Mouse (Mus musculus) yolk sac, embryonic 10.5 days (tissue): ENCODE measurements around the gene Htr5a.
A peak's percentile ranks its signal among the peaks of the same experiment; 100 is the strongest.

Source experiments
- DNase-seq: peaks from one replicate; pipeline ENCODE4 v3.0.0-alpha.2; 2017; ENCODE audit warnings: low spot score

Gene Htr5a

GRCm38 (mm10) chr5:27841701-27842295, at the start of gene Htr5a:
TSS of gene Htr5a (plus strand) at chr5:27842149.
- peak; percentile 44 for DNase-seq

GRCm38 (mm10) chr5:27792173-27792470, 49.8 kb upstream of the Htr5a start:
- no peak for DNase-seq

GRCm38 (mm10) chr5:27792531-27793205, 49.3 kb upstream of the Htr5a start:
- DNase-seq: no peak

- DNase-seq: peak; percentile 23
Observed at GRCm38 (mm10) chr5:27793923-27794322, 48.0 kb upstream of the Htr5a start.

- DNase-seq: no peak
Observed at GRCm38 (mm10) chr5:27814282-27814681, 27.7 kb upstream of the Htr5a start.

- no peak for DNase-seq
Observed at GRCm38 (mm10) chr5:27818840-27819672, 22.9 kb upstream of the Htr5a start.

- DNase-seq: no peak
Observed at GRCm38 (mm10) chr5:27821161-27821560, 20.8 kb upstream of the Htr5a start.

- DNase-seq: no peak
Observed at GRCm38 (mm10) chr5:27827971-27828370, 14.0 kb upstream of the Htr5a start.

GRCm38 (mm10) chr5:27835096-27835495, 6.9 kb upstream of the Htr5a start:
- no peak for DNase-seq

- no peak for DNase-seq
Observed at GRCm38 (mm10) chr5:27838061-27838460, 3.9 kb upstream of the Htr5a start.

- no peak for DNase-seq
Observed at GRCm38 (mm10) chr5:27842671-27843320, 847 bp downstream of the Htr5a start.

- no peak for DNase-seq
Observed at GRCm38 (mm10) chr5:27846979-27847378, 5.0 kb downstream of the Htr5a start.

- DNase-seq: no peak
Observed at GRCm38 (mm10) chr5:27854290-27854689, 12.3 kb downstream of the Htr5a start.

- DNase-seq: no peak
Observed at GRCm38 (mm10) chr5:27855726-27856125, 13.8 kb downstream of the Htr5a start.

- DNase-seq: no peak
Observed at GRCm38 (mm10) chr5:27873240-27874082, 31.5 kb downstream of the Htr5a start.

GRCm38 (mm10) chr5:27874211-27874610, 32.3 kb downstream of the Htr5a start:
- DNase-seq: no peak

GRCm38 (mm10) chr5:27875341-27876105, 33.6 kb downstream of the Htr5a start:
- no peak for DNase-seq

GRCm38 (mm10) chr5:27878356-27878755, 36.4 kb downstream of the Htr5a start:
- no peak for DNase-seq

- DNase-seq: no peak
Observed at GRCm38 (mm10) chr5:27879726-27880125, 37.8 kb downstream of the Htr5a start.

- no peak for DNase-seq
Observed at GRCm38 (mm10) chr5:27880329-27881036, 38.5 kb downstream of the Htr5a start.
